Mouse (Mus musculus) lung, postnatal 10 days (tissue): Measurements from ENCODE around the gene Ccdc124.
A peak's percentile ranks its signal among the peaks of the same experiment; 100 is the strongest.
"Not testable (repeated sequence)": the region's sequence is repeated elsewhere in the genome, so short reads cannot be mapped to it uniquely, and the experiment has no call there.

Experiments used
- DNase-seq: peaks from one replicate; pipeline ENCODE4 v3.0.0; 2021

Gene Ccdc124

DNA sequence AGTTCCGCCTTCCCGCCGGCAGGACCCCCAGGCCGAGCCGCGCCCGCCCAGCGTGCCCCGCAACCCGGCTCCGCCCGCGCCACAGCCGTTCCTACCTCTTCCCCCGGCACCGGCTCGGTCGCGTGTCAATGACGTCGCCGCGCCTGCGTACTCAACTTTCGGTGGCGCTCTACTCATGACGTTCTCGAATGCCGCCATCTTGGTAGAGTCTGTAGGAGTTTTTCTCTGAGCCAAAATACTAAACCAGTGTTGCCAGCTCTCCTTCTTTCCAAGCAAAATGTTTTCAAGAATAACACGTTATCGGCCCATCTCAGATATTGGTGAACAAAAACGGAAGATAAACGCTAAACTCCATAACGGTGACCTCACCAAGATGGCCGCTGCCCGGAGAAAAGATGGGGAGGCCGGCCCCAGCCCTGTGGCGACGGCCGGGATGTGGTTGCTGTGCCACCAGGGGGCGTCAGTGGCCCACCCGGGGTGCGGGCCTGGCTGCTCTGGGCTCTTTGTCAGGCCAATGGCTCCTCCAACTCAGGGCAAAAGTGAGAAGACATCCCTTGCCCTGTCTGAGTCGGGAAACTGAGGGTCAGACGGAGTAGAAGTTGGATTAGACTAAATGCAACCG is at the start of gene Ccdc124:
Gene Ccdc124 (minus strand): TSS at position 572 of the 622 bp plus-strand sequence.
- DNase-seq = peak; percentile 96

GRCm38 (mm10) chr8:70920049-70920922 is 46.6 kb upstream of the Ccdc124 start:
- peak; percentile 27 for DNase-seq

- no peak for DNase-seq
Observed at GRCm38 (mm10) chr8:70914704-70915103, 41.0 kb upstream of the Ccdc124 start.

DNA sequence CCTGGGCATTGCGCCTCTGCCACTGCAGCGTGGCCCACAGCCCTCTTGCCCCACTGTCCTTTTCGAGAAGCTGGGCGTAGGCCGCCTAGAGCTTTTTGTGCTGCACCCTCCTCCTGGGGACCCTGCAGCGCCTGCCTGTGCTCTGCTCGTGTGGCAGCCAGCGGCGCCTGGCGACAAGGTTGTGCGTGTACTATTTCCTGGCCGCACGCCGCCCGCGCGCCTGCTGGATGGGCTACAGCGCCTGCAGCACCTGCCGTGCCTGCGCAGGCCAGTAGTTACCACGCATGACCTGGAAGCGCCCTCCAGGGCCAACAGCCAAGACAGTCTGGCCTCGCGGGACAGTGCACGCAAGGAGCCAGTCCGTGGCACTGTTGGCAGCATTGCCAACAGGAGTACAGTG is 39.8 kb upstream of the Ccdc124 start:
- DNase-seq = no peak

GRCm38 (mm10) chr8:70912955-70913354 is 39.2 kb upstream of the Ccdc124 start:
- no peak for DNase-seq

DNA sequence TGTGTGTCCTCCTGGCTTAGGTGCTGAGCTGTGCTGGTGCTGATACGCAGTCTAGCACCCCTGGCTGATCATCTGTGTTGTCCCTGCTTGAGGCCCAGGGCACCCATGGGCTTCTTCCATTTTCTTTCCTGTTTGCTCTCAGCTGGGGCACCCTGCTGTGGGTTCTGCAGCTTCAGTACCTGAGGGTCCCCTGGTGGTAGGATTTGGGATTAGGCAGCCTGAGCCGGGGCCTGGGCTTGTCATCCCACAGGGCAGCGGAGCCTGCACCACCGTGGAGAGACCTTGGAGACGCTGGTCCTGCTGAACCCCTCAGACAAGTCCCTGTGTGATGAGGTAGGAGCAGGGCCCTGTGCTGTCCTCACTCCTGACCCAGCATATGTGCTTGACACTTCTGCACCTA is 37.9 kb upstream of the Ccdc124 start:
- no peak for DNase-seq

GRCm38 (mm10) chr8:70907518-70907917 is 33.8 kb upstream of the Ccdc124 start:
- DNase-seq = no peak

GRCm38 (mm10) chr8:70905831-70906736 is 32.3 kb upstream of the Ccdc124 start, which contains the start of gene Map1s:
TSS of gene Map1s (plus strand) at chr8:70905932.
- peak; percentile 85 for DNase-seq

- no peak for DNase-seq
Observed at GRCm38 (mm10) chr8:70905463-70905830, 31.7 kb upstream of the Ccdc124 start.

GRCm38 (mm10) chr8:70904532-70904931 is 30.8 kb upstream of the Ccdc124 start:
- peak; percentile 82 for DNase-seq

GRCm38 (mm10) chr8:70903582-70903981 is 29.8 kb upstream of the Ccdc124 start:
- DNase-seq = no peak

DNA sequence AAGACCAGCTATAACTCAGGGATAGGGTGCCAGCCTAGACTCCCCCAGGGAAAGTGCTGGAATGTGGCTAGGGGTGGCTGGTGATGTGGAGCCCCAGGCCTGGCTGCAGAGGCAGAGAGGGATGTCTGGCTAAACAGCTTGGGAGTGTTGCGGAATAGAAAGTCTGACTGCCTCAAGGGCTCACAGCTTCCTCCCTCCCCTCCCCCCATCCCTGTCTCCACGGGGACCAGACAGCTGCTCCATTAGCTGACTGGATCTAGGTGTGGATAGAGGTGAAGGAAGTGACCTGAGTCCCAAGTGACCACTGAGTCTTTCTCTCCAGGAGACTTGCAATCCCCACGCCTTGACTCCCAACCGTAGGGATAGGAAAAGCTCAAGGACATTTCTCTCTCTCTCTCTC is 29.4 kb upstream of the Ccdc124 start:
- DNase-seq = no peak

- peak; percentile 45 for DNase-seq
Observed at GRCm38 (mm10) chr8:70902211-70902610, 28.5 kb upstream of the Ccdc124 start.

DNA sequence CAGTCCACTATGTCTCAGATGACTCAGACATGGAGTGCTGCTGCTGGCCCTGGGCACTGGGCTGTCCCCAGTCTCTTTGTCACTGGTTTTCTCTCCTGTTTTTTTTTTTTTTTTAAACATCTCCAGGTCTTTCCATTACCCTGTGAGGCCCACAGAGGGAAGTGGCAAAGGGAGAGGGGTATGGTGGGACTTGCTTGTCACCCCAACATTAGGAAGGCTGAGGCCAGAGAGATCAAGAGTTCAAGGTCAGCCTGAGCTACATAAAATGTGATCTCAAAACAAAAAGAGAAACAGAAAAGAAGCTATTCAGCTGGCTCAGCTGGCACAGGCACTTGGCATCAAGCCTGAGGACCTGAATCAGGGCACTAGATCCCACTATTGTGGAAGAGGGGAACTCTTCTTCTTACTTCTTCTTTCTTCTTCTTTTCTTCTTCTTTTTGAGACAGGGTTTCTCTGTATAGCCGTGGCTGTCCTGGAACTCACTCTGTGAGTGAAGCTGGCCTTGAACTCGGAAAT is 27.2 kb upstream of the Ccdc124 start:
- no peak for DNase-seq

- no peak for DNase-seq
Observed at GRCm38 (mm10) chr8:70899226-70899625, 25.5 kb upstream of the Ccdc124 start.

GRCm38 (mm10) chr8:70898661-70899198 is 25.0 kb upstream of the Ccdc124 start:
- no peak for DNase-seq

DNA sequence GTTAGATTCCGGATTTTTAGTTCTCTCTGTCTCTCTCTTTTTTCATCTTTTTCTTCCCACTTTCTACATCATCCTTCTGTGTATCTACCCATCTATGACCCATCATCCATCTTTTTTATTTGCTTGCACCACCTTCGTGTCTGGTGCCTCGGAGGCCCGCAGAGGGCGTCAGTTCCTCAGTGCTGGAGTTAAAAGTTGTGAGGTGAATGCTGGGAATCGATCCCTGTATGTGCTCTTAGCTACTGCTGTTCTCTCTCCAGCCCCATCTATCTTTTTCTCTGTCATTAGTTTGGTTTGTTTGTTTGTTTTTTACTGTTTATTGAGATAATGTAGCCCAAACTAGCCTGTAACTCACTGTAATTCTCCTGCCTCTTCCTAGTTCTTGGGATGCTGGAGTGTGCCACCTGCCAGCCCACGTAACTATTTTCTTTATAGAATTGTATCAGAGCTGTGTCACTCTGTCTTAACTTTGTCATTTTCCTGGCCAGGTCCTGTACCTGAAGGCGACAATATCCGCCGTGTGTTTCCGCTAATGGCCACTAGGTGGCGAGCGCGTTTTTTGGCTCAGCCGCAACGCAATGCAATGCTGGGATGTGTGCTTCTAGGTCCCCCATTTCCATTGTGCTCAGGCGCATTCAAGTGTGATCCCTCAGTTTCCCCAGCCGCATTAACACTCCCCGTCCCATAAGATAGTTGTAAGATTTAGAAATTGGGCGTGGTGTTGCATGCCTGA is 24.1 kb upstream of the Ccdc124 start:
- peak; percentile 91 for DNase-seq

DNA sequence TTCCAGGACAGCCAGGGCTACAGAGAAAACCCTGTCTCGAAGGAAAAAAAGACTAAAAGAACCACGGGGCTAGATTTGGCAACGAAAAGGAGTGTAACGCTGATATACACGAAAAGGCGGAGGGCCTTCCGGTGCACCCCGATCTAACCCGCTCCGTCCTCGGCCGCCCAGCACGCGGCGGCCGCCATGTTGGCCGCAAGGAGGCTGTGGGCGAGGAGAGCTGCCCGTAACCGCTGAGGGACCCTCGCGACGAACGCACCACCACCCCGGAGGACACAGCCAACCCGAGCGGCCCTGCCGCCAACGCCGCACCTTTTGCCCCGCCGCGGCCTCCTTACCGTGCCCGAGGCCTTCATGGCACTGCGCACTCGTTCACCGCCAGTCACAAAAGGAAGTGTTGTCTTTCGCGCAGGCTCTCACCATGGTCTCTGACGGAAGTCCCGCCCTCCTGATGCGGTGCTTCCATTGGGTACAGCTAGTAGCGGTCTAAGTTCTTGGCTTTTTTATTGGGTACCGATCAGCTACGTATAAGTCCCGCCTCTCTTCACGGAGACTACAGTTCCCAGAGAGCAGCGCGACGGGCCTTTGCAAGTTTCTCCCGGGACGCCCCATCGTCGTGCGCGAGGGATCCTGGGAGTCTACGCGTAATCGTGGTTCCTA is 23.4 kb upstream of the Ccdc124 start, which contains the start of gene Rpl18a:
Gene Rpl18a (minus strand): TSS at position 392 of the 660 bp plus-strand sequence.
- DNase-seq = peak; percentile 98

DNA sequence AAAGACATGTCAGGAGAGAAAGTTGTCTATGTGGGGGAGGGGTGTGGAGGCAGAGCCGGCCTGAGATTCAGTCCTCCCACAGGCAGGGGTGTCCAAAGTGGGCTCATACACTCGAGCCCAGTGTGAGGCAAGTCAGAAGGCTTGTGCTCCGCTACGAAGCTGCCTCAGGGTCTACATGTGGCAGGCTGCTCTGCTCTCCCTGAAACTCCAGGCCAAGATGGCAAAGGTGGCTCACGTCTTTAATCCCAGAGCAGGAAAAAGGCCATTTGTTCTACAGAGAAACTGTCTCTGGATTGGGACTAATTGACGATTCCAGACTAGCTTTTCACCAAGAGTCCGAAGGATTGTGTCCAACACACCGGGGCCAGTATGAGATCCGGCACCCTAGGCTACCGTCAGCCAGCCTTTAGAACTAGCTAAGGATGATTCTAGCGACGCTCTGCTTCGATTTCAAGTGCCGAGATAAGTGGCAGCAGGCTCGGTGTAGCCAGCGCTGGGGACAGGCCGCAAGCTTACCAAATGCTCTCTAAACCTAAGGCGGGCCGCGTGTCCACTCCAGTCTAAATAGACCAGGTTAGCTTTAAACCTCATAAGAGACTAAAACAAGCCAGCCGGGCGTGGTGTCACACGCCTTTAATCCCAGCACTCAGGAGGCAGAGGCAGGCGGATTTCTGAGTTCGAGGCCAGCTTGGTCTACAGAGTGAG is 22.7 kb upstream of the Ccdc124 start:
- DNase-seq = no peak

DNA sequence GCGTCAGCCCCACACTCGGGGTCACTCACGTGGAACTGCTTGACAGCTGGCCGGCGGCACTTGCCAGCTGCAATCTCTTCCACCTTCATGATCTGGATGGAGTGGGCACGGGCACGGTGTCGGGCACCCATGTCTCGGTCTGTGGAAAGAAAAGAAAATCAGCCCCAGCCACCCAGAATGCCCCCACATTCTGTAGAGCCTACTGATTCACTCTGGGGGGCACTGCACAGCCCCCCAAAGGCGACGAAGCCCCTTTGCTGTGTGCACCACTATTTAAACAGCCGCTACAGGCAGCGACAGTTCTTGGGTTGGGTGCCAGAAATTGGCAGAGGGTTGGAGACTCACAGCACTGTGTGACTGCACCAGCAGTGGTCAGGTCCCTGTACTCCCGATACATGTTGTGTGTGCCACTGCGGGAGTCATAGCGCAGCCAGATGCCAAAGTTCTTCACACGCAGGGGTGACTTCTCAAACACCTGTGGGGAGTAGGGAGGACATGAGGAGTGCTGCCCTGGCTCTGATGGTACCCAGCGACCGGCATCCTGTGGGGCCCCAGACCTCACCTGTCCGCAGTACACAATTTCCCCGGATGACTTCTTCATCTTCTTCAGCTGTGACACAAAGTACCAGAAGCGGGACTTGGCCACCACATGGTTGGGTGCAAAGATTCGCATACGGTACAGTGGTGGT is 22.0 kb upstream of the Ccdc124 start:
- DNase-seq = not testable (repeated sequence)
